Mouse (Mus musculus): ENCODE measurements around the gene Ankrd13d. TPM values are rescaled to one million over a fixed set of nuclear protein-coding genes. Genes with fewer than 3 reads are reported as not detected.

The Ankrd13d gene
- polyA plus RNA-seq, 1 experiment, result 0.38 TPM

DNA sequence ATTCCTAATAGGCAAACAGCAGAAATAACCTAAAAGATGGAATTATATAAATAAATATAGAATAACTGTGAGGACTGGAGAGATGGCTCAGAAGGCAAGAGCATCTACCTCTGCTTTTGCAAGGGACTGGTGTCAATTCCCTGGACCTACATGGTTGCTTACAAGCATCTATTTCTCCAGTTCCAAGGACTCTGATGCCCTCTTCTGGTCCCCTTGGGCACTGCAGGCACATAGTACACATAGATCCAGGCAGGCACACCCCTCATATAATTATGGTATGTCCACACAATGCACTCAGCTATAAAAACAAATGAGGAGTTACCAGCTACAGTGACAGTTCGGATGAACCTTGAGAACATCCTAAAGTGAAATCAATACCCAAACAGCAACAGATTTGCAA lies 3.5 kb downstream of the Ankrd13d start:
- no peaks in the 10 kb centered on the region for H3K36me3 ChIP-seq (ENCODE audit: control insufficient read depth)
- peaks cover 10% of the 10 kb centered on the region for H3K9me3 ChIP-seq (ENCODE audit: control insufficient read depth, low read length)
- no peak for TF ChIP-seq TAL1 (IDR thresholded peaks at IDR 0.05; ENCODE audit: low read length)
- TF ChIP-seq GATA1 (IDR thresholded peaks at IDR 0.05; ENCODE audit: low read length), result no peak
- peaks cover 15% of the 10 kb centered on the region for H3K4me1 ChIP-seq (ENCODE audit: control insufficient read depth)
- H3K4me3 ChIP-seq (replicated peaks), result no peak overlapping the region
- peaks cover 17% of the 10 kb centered on the region for H3K27me3 ChIP-seq (ENCODE audit: control insufficient read depth)

DNA sequence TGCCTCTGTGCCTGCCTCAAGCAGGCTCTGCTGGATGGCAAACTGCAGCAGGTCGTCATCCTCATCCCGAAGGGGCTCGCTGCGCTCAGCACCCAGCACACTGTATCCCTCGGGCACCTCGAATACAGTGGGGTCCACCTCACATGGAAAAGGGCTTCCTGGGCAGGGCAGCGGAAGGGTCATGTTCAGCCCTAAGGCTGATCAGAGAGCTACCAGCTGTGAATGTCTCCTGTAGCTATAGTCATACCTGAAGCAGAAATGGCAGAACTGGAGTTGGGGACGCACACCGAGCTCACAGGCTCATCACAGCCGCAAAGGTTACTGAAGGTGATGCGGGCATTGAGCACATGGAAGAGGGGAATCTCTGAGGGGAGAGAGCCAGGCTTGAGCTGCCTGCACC lies 12.0 kb downstream of the Ankrd13d start:
- TF ChIP-seq TAL1 (IDR thresholded peaks at IDR 0.05; ENCODE audit: low read length), result no peak
- TF ChIP-seq GATA1 (IDR thresholded peaks at IDR 0.05; ENCODE audit: low read length), result no peak
- H3K36me3 ChIP-seq (ENCODE audit: control insufficient read depth), result no peaks in the 10 kb centered on the region
- peaks cover 30% of the 10 kb centered on the region for H3K27me3 ChIP-seq (ENCODE audit: control insufficient read depth)
- H3K9me3 ChIP-seq (ENCODE audit: control insufficient read depth, low read length), result 0 out of 2 replicates have a peak, but pooled peaks cover 1% of the 10 kb centered on the region
- H3K4me1 ChIP-seq (ENCODE audit: control insufficient read depth), result peaks cover 18% of the 10 kb centered on the region
- no peak overlapping the region for H3K4me3 ChIP-seq (replicated peaks)

DNA sequence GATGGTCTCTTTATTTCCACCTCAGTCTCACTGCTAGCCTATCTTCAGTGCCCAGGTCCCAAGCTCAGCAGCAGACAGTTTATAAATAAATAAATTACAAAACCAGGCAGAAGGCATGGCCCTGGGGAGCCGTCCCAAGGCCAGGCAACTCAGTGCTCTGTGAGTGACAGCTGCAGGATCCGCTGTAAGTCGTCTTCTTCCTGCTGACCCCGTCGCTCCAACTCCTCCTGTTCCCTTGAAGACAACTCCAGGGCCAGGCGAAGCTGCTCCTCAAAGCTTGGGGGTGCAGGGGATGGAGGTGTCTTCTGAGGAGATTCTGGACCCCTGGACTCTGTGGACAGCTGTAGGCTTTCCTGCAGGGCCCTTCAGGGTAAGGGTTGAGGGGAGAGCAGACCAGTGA lies 12.8 kb downstream of the Ankrd13d start:
- Histone ChIP-seq H3K4me1 (ENCODE audit: control insufficient read depth) (peaks cover 18% of the 10 kb centered on the region), H3K4me3 (replicated peaks) (no peak overlapping the region), H3K36me3 (ENCODE audit: control insufficient read depth) (no peaks in the 10 kb centered on the region), H3K9me3 (ENCODE audit: control insufficient read depth, low read length) (no peaks in the 10 kb centered on the region), H3K27me3 (ENCODE audit: control insufficient read depth) (peaks cover 30% of the 10 kb centered on the region)
- TF ChIP-seq TAL1 (IDR thresholded peaks at IDR 0.05; ENCODE audit: low read length) (no peak), GATA1 (IDR thresholded peaks at IDR 0.05; ENCODE audit: low read length) (no peak)

DNA sequence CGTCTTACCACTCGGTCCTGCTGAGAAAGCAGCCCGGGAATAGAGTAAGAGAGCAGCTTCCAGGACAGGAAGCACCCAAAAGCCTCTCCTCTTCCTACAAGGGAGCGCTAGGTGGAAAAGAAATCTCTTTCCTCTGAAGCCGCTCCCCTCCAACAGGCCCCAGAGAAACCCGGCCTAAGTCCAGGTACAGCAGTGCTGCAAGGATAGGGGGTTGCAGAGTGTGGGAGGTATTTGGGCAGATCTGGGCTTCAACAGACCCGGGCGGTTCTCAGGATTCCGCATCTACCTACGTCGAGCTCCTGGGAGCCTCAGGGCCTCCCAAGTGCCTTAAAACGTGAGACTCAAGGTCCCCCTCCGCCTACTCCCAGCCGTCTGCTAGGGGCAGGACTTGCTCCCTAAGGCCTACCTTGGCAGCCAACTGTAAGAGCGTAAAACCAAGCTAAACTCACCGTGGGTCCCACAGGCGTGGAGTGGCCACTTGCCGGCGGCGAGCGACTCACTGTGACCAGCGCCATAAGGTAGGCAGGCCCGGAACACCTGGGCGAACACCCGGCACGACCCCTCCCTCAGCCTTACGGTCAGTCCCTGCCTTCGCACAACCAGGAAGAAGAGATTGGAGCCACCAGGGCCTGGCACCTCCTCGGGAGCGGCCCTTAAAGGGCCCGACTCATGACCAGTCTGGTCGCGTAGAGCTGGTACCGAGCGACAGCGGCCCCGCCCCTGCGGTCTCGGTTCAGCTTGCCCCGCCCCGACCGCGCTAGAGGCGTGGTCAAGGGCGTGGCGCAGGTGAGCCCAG lies 14.2 kb downstream of the Ankrd13d start, which contains the start of gene Ssh3:
Ssh3 (minus strand) TSS at position 615 of the 796 bp plus-strand sequence.
- Histone ChIP-seq H3K4me1 (ENCODE audit: control insufficient read depth) (peaks cover 18% of the 10 kb centered on the region), H3K9me3 (ENCODE audit: control insufficient read depth, low read length) (no peaks in the 10 kb centered on the region), H3K27me3 (ENCODE audit: control insufficient read depth) (peaks cover 30% of the 10 kb centered on the region), H3K4me3 (replicated peaks) (peak within 1 kb of the TSS; percentile 54), H3K36me3 (ENCODE audit: control insufficient read depth) (no peaks in the 10 kb centered on the region)
- no peak for TF ChIP-seq TAL1 (IDR thresholded peaks at IDR 0.05; ENCODE audit: low read length)
- no peak for TF ChIP-seq GATA1 (IDR thresholded peaks at IDR 0.05; ENCODE audit: low read length)

DNA sequence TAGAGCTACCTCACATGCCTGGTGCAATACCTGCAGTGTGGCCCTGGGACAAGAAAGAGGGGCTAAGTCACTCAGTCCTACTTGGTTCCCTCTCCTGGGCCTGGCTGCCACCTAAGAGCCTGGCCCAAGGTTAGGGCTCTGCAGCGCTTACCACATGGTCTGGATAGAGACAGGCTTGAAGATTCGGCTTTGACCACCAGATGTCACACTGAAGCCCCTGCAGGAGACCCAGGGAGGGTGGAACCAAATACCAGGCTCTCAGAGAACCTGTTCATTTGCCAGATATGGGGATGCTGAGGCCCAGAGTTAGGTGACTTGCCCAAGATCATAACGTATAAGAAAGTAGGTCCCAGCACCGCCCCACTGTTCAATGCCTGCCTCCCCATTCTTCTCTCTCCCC lies 17.0 kb downstream of the Ankrd13d start:
- TF ChIP-seq GATA1 (IDR thresholded peaks at IDR 0.05; ENCODE audit: low read length) (no peak), TAL1 (IDR thresholded peaks at IDR 0.05; ENCODE audit: low read length) (no peak)
- peaks cover 30% of the 10 kb centered on the region for H3K27me3 ChIP-seq (ENCODE audit: control insufficient read depth)
- no peaks in the 10 kb centered on the region for H3K36me3 ChIP-seq (ENCODE audit: control insufficient read depth)
- no peaks in the 10 kb centered on the region for H3K9me3 ChIP-seq (ENCODE audit: control insufficient read depth, low read length)
- H3K4me3 ChIP-seq (replicated peaks), result no peak overlapping the region
- H3K4me1 ChIP-seq (ENCODE audit: control insufficient read depth), result peaks cover 18% of the 10 kb centered on the region

DNA sequence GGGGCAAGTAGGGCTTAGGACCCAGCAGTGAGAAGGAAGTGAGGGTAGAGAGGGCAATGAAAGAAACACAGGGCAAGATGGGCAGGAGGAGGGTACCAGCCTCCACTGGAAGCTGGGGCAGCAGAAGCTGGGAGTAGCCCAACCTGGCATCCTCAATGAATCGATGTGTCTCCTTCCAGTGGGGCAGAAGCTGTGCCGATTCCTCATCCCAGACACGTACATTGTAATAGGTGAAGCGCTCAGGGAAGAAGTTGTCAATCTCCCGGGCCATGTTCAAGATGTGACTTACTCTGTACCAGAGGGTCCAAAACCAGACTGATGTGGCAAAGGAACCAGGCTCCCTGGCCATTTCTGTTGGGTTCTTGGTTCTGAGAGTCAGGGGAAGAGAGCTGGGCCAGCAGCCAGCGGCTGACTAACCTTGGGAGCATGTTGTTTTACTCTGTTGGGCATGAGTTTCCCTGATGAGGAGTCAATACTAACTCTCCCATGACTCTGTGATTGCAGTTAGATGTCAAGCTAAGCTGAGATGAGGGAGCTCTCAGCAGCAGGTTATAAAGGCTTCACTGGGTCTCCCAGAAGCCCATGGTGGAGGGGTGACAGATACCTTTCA lies 18.7 kb downstream of the Ankrd13d start:
- H3K27me3 ChIP-seq (ENCODE audit: control insufficient read depth), result peaks cover 17% of the 10 kb centered on the region
- no peaks in the 10 kb centered on the region for H3K9me3 ChIP-seq (ENCODE audit: control insufficient read depth, low read length)
- H3K4me3 ChIP-seq (replicated peaks), result no peak overlapping the region
- peaks cover 16% of the 10 kb centered on the region for H3K4me1 ChIP-seq (ENCODE audit: control insufficient read depth)
- no peaks in the 10 kb centered on the region for H3K36me3 ChIP-seq (ENCODE audit: control insufficient read depth)
- TF ChIP-seq TAL1 (IDR thresholded peaks at IDR 0.05; ENCODE audit: low read length) (no peak), GATA1 (IDR thresholded peaks at IDR 0.05; ENCODE audit: low read length) (no peak)

DNA sequence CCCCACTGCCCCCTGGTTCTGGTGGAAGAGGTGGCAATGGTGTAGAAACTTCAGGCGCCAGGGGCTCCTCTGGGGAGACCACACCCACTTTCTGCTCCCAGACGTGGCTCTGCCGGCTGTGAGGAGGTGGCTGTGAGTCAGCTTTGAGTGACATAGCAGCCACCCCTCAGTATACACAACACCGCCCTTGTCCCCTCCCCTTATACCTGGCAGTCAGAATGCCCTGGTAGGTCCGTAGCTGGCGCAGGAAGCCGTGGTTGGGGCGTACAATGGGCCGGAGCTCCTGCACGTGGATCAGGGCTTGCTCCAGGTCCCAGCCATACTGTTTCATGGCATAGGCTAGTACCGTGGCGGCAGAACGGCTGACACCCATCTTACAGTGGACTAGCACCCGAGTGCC lies 19.2 kb downstream of the Ankrd13d start:
- H3K36me3 ChIP-seq (ENCODE audit: control insufficient read depth), result no peaks in the 10 kb centered on the region

DNA sequence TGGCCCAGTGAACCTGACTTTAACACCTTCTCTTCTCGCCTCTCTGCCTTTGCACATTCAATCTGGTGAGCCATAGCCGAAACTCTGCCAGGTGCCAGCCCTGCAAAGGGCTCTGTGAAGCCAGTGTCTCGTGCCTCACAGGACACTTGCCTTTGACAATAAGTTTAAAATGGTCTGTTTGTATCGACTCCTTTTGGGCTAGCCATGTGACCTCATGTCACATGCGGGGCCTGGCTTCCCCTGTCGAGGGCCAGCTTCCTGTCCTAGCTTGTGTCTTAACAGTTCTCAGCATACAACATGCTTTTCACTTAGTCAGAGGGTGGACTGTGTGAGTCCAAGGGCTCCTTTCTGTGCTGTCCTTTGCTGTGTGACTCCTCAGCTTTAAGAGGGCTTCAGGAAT lies 20.2 kb downstream of the Ankrd13d start:
- peaks cover 2% of the 10 kb centered on the region for H3K27me3 ChIP-seq (ENCODE audit: control insufficient read depth)
- TF ChIP-seq GATA1 (IDR thresholded peaks at IDR 0.05; ENCODE audit: low read length) (no peak), TAL1 (IDR thresholded peaks at IDR 0.05; ENCODE audit: low read length) (no peak)
- H3K4me3 ChIP-seq (replicated peaks), result no peak overlapping the region
- peaks cover 6% of the 10 kb centered on the region for H3K4me1 ChIP-seq (ENCODE audit: control insufficient read depth)
- no peaks in the 10 kb centered on the region for H3K9me3 ChIP-seq (ENCODE audit: control insufficient read depth, low read length)
- H3K36me3 ChIP-seq (ENCODE audit: control insufficient read depth), result no peaks in the 10 kb centered on the region

More for the DNA sequence above, 19.2 kb downstream of the Ankrd13d start:
- no peak overlapping the region for H3K4me3 ChIP-seq (replicated peaks)
- peaks cover 10% of the 10 kb centered on the region for H3K4me1 ChIP-seq (ENCODE audit: control insufficient read depth)
- TF ChIP-seq TAL1 (IDR thresholded peaks at IDR 0.05; ENCODE audit: low read length), result no peak
- no peak for TF ChIP-seq GATA1 (IDR thresholded peaks at IDR 0.05; ENCODE audit: low read length)
- peaks cover 11% of the 10 kb centered on the region for H3K27me3 ChIP-seq (ENCODE audit: control insufficient read depth)
- no peaks in the 10 kb centered on the region for H3K9me3 ChIP-seq (ENCODE audit: control insufficient read depth, low read length)

DNA sequence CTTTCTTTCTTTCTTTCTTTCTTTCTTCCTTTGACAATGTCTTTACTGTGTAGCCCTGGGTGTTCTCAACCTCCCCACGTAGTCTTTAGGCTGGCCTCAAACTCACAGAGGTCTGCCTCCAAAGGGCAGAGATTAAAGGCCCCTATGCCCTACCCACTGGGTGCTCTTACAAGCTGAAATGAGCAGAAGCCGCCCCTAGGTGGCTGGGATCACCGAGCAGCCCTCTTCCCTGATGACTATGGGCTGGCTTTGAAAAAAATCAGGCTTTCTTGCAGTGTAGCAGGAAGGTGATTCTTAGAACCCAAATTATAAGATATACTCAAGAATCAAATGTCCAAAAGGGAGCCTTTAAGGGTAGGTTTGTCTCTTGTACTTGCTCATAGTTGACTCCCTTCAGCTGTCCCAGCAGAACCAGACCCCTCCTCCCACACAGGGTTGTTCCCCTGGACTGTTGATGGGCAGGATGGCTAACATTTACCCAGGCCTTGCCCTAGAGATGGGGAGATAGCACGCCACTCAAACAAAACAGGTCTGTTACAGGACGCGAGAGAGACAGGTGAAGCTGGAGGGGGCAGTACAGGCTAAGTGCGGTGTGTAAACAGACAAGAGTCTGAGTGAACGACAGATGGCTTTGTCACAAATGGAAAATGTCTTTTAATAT lies 21.8 kb downstream of the Ankrd13d start:
- TF ChIP-seq TAL1 (IDR thresholded peaks at IDR 0.05; ENCODE audit: low read length), result no peak
- no peak for TF ChIP-seq GATA1 (IDR thresholded peaks at IDR 0.05; ENCODE audit: low read length)
- no peak overlapping the region for H3K4me3 ChIP-seq (replicated peaks)
- no peaks in the 10 kb centered on the region for H3K36me3 ChIP-seq (ENCODE audit: control insufficient read depth)
- H3K9me3 ChIP-seq (ENCODE audit: control insufficient read depth, low read length), result no peaks in the 10 kb centered on the region
- peaks cover 18% of the 10 kb centered on the region for H3K4me1 ChIP-seq (ENCODE audit: control insufficient read depth)
- no peaks in the 10 kb centered on the region; the same call in 1 of the 2 replicates for H3K27me3 ChIP-seq (ENCODE audit: control insufficient read depth)

Data from erythroblast, embryonic 14.5 days (primary cell).